ENCODE assay signal across 9 mouse cellular contexts in the genomic region with DNA sequence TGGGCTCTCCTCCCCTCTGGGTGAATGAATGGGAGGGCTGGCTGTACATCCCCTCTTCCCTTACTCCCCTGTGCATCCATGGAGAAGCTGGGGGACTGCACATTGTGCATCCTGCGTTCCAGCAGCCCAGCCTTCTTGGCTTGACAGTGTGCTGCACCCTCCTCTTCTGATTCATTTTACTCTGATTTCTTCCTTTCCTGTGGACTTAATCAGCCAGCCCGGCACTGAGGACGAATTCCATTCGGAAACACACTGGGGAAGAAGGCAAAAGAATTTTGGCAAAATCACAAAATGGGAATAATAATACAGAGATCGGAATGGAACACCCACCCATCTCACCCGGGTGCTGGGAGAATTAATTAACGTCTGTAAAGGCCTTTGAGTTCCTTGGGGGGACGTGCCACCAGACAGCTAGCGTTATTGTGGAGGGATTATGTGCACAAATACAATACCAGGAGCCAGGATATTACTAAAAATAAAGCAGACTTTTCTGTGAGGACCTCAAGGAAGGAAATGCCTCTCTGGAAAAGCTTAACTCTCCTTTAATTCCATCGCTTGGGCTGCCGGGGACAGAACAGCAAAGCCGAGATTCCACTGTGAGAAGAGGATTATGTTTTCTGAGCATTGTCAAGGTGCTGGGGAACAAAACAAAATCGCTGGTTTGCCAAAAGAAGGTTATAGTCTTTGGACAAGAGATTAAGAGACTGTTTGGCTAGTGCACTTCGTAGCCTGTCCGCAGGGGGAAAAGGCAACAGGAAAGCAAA. TPM values are rescaled to one million over a fixed set of nuclear protein-coding genes. Genes with fewer than 3 reads are reported as not detected.
DNase-seq lines count a peak whose midpoint lies in the region; ATAC-seq lines count a peak whose summit lies in the region.
"Had no signal": no experiment of that assay in that cellular context is flagged by ENCODE, and none has a peak within 500 bp of the region (broad histone marks: within the 10 kb centered on the region; RNA-seq: fewer than 3 reads in every experiment).

No protein-coding gene starts in this region.

- ATAC-seq in intestine, embryonic 16.5 days: no peak

- DNase-seq in cerebellum, adult 9-10 months: peak; percentile 16
- no peak for DNase-seq in cerebellum, adult 11 months
- DNase-seq in brain, adult 2 months (ENCODE audit: low read depth, low spot score): peak; percentile 35
- peak; percentile 36 for DNase-seq in gastrocnemius, postnatal 25 days
- DNase-seq in midbrain, embryonic 10.5 days (ENCODE audit: low spot score): peak; percentile 60
- DNase-seq in c-Kit-positive CD71-positive TER-119-positive erythroid progenitor cells, embryonic 14.5 days (ENCODE audit: low spot score): no peak
- DNase-seq in spleen, postnatal 4 days (ENCODE audit: low spot score in 2 of 2): no peak

- no peaks in the 10 kb centered on the region for H3K36me3 ChIP-seq in intestine, embryonic 16.5 days (ENCODE audit: control insufficient read depth, insufficient read depth, low read length)
- H3K36me3 ChIP-seq in midbrain, embryonic 10.5 days: peaks cover 2% of the 10 kb centered on the region

- H3K9me3 ChIP-seq in intestine, embryonic 16.5 days (ENCODE audit: control insufficient read depth, low read length): no peaks in the 10 kb centered on the region
- H3K9me3 ChIP-seq in midbrain, embryonic 10.5 days (replicated peaks): no peaks in the 10 kb centered on the region

- peak overlapping the region; percentile 71 for H3K27ac ChIP-seq in intestine, embryonic 16.5 days (ENCODE audit: low read length)
- peak overlapping the region; percentile 83 for H3K27ac ChIP-seq in midbrain, embryonic 10.5 days (replicated peaks)
- H3K27ac ChIP-seq: macrophage had no signal

- peak overlapping the region; percentile 53 for H3K9ac ChIP-seq in intestine, embryonic 16.5 days (ENCODE audit: low read depth, low read length)

- peak overlapping the region; percentile 46 for H3K4me2 ChIP-seq in intestine, embryonic 16.5 days (ENCODE audit: low read depth, low read length)

- peak overlapping the region; percentile 21 for H3K4me3 ChIP-seq in intestine, embryonic 16.5 days (ENCODE audit: low read length)
- H3K4me3 ChIP-seq in midbrain, embryonic 10.5 days: peak overlapping the region; percentile 43

- no peaks in the 10 kb centered on the region for H3K27me3 ChIP-seq in intestine, embryonic 16.5 days (replicated peaks; ENCODE audit: control insufficient read depth, insufficient read depth, low read length)
- peaks cover 41% of the 10 kb centered on the region for H3K27me3 ChIP-seq in midbrain, embryonic 10.5 days (ENCODE audit: low read depth, poor library complexity, severe bottlenecking)

- peaks cover 11% of the 10 kb centered on the region for H3K4me1 ChIP-seq in intestine, embryonic 16.5 days (ENCODE audit: control insufficient read depth, insufficient read depth, low read length)
- peaks cover 28% of the 10 kb centered on the region for H3K4me1 ChIP-seq in midbrain, embryonic 10.5 days

- WGBS in intestine, embryonic 16.5 days: 21% methylated on average over 15 of the region's 15 CpGs
- WGBS in midbrain, embryonic 10.5 days: 10% methylated on average over 15 of the region's 15 CpGs

RNA-seq across cellular contexts. Expression of a gene that starts 53.6 kb away (rescaled TPM):
- 10 to 100 TPM; 18.8 to 21.5 TPM for total RNA-seq in gastrocnemius, postnatal 25 days (2021)
- 11.3 and 13.4 TPM in 2 replicates for polyA plus RNA-seq in intestine, embryonic 16.5 days (2015; fragmentation: Nextera tagmentation; extraction: Ambion mirVana)
- polyA plus RNA-seq in midbrain, embryonic 10.5 days (2016; fragmentation: Nextera tagmentation; extraction: Ambion mirVana): 18.2 and 19.6 TPM in 2 replicates

Comparison
In these comparisons a context has a peak if more than half of its experiments do, and no peak if none do; other contexts are left out.
1. DNase-seq: peak in cerebellum, adult 9-10 months (single experiment), brain, adult 2 months (single experiment), gastrocnemius, postnatal 25 days (single experiment) and midbrain, embryonic 10.5 days (single experiment); none in cerebellum, adult 11 months (single experiment), c-Kit-positive CD71-positive TER-119-positive erythroid progenitor cells, embryonic 14.5 days (single experiment) and spleen, postnatal 4 days (0 of 2).